Mouse (Mus musculus) kidney, adult 18-20 months (tissue): ENCODE data around the gene Slc9a1.

Experiments used
- DNase-seq: peaks from one replicate; pipeline ENCODE4 v3.0.0; 2021

Gene Slc9a1

DNA sequence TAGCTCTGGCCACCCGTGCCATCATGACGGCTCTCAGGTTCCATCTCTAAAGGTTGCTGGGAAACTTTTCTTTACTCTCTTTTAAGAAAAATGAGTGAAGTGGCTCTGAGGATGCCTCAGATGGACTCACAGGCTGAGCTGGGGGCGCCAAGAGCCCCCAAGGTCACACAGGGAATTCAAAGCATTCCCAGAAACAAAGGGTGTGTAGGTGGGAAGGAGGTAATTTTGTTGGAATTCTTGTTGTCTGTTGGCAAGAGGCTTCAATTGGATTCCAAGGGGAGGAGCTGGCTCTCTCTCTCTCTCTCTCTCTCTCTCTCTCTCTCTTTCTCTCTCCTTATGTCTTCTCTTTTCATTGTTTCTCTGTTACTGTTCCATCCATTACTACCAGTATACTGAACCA is 72.7 kb downstream of the Slc9a1 start:
- DNase-seq: no peak

- no peak for DNase-seq
Measured at GRCm38 (mm10) chr4:133443085-133443484, 73.6 kb downstream of the Slc9a1 start.

GRCm38 (mm10) chr4:133445727-133446126 is 76.2 kb downstream of the Slc9a1 start:
- DNase-seq: no peak

DNA sequence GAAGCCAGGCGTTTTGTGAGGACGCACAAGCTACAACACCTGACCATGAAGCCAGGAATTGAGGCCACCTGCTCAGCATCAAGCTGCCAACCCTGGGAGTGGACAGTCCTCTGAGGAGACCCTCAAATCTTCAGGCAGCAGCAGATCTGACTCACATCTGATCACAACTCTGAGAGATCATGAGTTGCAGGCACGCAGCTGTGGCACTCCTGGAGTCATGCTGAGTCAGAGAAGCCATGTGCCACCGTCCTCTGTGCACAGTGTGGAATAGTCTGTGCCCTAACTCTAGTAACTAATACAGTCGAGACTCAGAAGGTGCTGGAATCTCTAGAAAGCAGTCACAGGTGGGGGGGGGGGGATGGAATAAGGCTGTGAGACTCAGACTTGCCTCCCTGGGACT is 77.9 kb downstream of the Slc9a1 start:
- DNase-seq: no peak

DNA sequence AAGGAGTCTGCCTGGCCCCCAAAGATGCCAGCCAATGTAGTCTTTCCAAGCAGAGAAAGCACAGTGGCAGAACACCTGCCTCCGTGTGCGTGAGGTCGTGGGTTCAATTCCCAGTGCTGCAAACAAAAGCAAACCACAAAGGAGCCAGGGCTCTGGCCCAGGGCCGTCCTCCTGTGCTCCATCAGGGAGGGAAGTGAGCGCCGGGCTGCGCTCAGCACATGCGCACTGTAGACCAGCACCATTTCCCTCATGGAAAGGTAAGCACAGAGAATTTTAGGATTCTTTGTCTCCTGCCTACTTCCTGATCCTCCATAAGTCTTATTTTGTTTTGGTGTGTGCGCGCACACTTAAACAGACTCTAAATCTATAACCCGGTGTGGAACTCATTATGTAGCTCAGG is 78.5 kb downstream of the Slc9a1 start:
- DNase-seq: no peak

DNA sequence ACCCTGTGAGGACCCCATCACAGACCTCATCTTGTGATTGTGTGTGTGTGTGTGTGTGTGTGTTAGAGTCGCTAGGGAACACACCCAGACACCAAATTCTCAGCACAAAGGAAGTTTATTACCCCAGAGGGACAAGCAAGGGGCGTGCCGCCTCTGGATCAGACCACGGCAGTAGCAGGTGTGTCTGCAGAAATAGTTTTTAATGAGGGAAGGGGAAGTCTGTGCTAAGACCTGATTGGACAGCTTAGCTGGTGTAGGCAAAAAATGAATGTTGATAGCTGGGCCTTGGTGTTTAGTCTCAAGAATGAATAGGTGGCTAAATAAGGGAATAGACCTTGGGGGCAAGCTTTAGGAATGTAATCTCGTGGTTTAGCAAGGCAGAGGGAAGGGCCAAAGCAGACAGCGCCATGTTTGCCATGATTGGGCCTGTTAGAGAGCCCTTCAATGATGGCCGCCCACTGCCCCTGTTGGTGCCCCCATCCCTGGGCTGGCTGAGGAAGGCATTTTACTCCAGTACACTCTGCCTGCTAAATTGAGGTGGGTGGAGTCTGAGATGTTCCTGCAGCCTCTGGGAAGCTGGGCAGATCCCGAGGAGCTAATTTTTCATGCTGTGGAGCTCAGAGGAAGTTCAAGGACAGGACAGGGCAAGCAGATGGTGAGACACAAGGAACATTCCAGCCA is 79.3 kb downstream of the Slc9a1 start:
- DNase-seq: no peak

- DNase-seq: peak; percentile 58
Measured at GRCm38 (mm10) chr4:133449726-133450125, 80.2 kb downstream of the Slc9a1 start.

- peak; percentile 90 for DNase-seq
Measured at GRCm38 (mm10) chr4:133451536-133451935, 82.0 kb downstream of the Slc9a1 start.

DNA sequence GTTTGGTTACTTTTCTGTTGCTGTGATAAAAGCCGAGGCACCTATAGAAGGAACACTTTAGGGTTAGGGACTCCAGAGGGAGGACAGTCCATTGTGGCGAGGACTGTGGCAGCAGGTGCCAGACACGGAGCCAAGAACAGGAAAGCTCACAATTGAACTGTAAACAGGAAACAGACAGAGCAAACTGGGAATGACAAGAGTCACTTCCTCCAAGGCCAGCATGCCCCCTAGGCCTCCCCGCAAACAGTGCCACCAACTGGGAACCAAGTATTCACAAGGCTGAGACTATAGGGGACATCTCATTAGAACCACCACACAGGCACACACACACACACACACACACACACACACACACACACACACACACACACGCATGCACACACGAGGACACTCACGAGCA is 82.9 kb downstream of the Slc9a1 start:
- no peak for DNase-seq

GRCm38 (mm10) chr4:133458044-133458443 is 88.5 kb downstream of the Slc9a1 start:
- no peak for DNase-seq

DNA sequence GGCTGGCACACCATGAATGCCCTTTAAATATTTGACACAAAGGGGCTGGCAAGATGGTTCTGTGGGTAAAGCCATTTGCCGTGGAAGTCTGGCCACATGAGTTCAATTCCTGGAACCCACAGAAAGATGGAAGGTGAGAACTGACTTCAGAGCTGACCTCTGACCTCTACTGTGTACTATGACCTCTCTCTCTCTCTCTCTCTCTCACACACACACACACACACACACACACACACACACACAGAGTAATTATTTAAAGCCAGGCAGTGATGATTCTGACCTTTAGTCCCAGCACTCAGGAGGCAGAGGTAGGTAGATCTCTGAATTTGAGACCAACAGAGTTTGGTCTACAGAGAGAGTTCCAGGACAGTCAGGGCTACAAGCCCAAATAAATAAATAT is 90.5 kb downstream of the Slc9a1 start:
- no peak for DNase-seq

DNA sequence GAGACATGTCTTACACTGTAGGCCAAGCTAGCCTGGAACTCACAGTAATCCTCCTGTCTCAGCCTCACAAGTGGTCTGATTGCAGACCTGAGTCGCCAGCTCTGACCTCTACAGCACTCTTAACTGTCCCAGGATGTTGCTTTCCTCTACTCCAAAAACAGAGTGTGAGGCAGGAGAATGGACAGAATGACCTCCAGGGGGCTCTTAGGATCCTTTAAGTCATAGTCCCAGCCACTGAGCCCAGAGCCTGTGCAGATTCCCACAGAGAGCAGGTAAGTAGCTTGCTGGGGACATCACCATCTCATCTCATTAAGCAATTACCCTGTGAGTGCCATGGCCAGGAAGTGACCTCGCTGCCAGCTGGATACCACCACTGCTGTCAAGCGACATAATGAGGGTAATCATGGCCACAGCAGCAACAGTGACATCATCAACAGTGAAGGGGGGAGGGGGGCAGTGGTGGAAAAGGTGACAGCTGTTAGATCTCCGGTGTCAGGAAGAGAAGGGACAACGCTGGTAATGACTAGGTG is 91.4 kb downstream of the Slc9a1 start:
- no peak for DNase-seq

DNA sequence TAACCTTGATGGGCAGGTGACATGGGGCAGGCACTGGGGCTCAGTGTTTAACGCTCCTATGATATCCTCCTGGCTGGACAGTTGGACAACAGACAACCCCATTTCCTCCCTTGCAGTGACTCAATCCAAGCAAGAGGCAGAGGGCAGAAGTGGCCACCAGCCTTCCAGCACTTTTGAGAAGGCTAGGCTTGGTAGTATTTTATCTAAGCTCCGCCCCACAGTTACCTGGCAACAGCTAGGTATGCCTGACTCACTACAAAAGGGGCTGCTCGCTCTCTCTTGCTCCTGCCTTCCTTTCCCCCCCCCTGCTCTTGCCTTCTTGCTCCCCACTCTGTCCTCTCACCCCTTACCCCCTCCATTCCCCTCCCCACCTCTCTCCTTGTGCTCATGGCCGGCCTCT is 91.9 kb downstream of the Slc9a1 start:
- DNase-seq: no peak

GRCm38 (mm10) chr4:133463184-133463583 is 93.7 kb downstream of the Slc9a1 start:
- no peak for DNase-seq

GRCm38 (mm10) chr4:133468080-133468479 is 98.6 kb downstream of the Slc9a1 start:
- DNase-seq: peak; percentile 88

DNA sequence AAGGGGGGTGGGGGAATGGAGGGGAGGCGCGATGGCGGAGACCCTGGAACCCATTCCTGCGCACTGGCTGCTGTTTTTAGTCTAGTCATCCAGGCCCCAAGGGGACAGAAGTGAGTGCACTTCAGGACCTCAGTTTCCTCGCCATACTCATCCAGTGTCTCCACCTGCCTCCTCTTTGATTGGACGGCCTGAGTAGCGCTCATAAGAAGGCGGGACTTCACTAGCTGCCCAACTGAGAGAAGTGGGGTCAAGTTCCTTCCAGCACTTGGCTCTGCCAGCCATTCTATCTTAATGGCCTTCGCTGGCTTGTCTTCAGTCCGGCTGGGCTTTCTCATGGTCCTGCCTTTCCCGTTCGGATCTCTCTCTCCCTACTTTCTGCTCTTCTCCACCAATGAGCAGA is 99.6 kb downstream of the Slc9a1 start:
- peak; percentile 24 for DNase-seq

DNA sequence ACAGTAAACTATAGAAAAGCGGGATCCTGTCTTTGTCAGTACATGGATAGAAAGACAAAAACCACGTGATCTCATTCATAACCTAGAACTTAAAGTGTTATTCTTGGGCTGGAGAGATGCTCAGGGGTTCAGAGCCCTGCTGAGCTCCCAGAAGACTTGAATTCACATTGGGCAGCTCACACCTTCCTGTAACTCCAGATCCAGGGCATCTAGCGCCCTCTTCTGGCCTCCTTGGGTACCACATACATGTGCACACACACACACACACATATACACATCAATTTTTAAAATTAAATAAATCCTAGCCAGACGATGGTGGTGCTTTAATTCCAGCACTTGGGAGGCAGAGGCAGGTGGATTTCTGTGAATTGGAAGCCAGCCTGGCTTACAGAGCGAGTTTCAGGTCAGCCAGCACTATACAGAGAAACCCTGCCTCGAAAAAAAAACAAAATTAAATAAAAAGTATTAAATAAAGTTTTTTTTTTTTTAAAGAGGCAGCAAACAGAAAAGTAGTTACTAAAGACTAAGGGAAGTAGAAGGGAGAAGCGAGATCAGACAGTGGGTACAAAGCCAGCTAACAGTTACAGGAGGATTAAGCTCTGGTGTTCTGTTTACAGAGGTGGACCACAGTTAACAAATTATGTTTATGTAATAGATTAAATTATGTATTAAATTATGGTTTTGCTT is 101.8 kb downstream of the Slc9a1 start:
- DNase-seq: no peak
